Mouse (Mus musculus) erythroblast, embryonic 14.5 days (primary cell): ENCODE data around the gene Nr2e1.

Experiments used
- GATA1 ChIP-seq: IDR thresholded peaks from 2 replicates; pipeline ENCODE4 v1.6.1; 2012; ENCODE audit warnings: low read length, inconsistent platforms, mixed read lengths
- TAL1 ChIP-seq: IDR thresholded peaks from 3 replicates; pipeline ENCODE4 v1.6.1; 2012; ENCODE audit warnings: low read length, inconsistent platforms, mixed read lengths

DNA sequence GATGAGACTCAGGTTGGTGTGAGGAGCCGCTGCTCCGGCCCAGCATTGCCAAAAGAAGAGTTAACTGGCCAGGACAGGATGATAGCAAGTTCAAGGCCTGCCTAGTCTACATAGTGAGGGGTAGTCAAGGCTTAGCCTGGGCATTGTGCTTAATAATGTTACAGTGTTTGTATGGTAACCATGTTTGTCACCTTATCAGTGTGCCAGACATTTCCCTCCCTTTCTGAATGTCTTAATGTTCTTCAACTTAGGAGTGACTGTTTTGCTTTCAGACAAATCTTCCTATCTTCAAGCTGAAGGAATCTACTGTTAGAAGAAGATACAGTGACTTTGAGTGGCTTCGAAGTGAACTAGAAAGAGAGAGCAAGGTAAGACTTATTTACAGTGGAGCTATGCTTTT, 57.8 kb downstream of the Nr2e1 start:
- TF ChIP-seq GATA1 = peak; percentile 29; the same call in 1 of the 2 replicates
- TF ChIP-seq TAL1 = peak; percentile 38; the same call in 1 of the 3 replicates
